Mouse (Mus musculus) adrenal gland (tissue): Measurements from ENCODE around the gene Fastk.
"Not testable (repeated sequence)": the region's sequence is repeated elsewhere in the genome, so short reads cannot be mapped to it uniquely, and the experiment has no call there.

Experiments
- intact Hi-C: fragments of 180-260 bp; cut with DNase I; formaldehyde crosslinking; loops from one replicate; pipeline ENCODE4 v1.15.1; 2025

Gene Fastk

DNA sequence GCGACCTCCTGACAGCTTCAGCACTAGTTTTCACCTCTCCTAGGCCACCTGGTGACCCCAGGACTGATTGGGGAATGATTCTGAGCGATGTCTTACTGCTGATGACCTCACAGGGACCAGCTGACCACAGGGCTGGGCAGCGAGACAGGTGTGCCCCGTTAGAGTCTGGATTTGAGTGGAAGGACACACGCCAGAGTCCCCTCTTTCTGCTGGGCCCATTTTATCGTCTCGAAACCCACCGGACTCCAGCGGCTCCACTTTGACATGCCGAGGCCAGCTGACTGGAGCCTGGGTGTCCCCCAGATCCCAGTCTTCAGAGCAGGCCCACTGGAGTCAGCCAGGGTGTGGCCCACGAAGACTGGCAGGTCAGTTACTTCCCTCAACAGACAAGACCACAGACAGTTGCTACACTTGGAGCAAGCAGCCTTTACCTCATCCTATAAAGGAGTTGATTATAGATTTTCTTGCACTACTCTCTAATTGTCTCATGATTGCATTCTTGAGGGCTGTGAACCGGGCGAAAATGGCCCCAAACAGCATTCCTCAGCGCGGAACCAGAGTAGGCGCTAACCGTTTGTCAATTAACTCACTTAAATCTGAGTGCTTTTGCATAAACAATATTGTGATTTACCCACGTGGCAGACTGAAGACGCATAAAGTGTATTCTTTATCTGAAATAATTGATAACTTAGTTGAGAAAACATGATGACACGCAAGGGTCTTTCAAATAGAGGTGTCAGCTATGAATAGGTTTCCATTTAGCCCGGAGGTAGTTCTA lies 20.9 kb downstream of the Fastk start:
- intact Hi-C loops, result no loop called here

GRCm38 (mm10) chr5:24423129-24424003 lies 21.7 kb downstream of the Fastk start, which contains the start of the genes Cdk5 and Slc4a2:
TSS of gene Cdk5 (minus strand) at chr5:24423530.
TSS of gene Slc4a2 (plus strand) at chr5:24423837.
- intact Hi-C loops, result no loop called here

GRCm38 (mm10) chr5:24420381-24420780 lies 24.7 kb downstream of the Fastk start:
- intact Hi-C loops, result no loop called here

- intact Hi-C loops, result no loop called here
Observed at GRCm38 (mm10) chr5:24417587-24417986, 27.5 kb downstream of the Fastk start.

DNA sequence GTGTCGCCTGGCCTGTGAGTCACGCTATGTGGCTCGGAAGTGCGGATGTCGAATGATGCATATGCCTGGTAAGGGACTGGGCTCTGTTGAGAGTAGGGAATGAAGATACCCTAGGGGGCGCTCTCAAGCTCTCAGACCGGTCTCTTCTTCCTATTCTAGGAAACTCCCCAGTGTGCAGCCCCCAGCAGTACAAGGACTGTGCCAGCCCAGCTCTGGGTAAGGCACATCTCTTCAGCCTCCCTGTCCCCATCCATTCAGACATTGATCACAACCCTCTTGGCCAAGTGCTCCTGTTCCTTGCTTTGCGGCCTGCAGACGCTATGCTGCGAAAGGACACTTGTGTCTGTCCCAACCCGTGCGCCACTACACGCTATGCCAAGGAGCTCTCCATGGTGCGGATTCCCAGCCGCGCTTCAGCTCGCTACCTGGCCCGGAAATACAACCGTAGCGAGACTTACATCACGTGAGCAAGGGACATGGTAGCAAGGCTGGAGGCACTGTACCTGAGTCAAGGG lies 28.8 kb downstream of the Fastk start:
- intact Hi-C loops, result no loop called here

DNA sequence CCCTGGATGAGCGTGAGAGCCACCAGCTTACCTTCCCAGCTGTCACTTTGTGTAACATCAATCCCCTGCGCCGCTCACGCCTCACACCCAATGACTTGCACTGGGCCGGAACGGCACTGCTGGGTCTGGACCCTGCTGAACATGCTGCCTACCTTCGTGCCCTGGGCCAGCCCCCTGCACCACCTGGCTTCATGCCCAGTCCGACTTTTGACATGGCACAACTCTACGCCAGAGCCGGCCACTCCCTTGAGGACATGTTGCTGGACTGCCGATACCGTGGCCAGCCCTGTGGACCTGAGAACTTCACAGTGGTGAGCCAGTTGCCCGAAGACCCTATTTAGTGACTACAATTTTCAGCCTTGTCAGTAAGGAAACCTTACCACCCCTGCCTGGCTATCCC lies 31.1 kb downstream of the Fastk start:
- intact Hi-C loops, result no loop called here

GRCm38 (mm10) chr5:24413042-24413693 lies 31.9 kb downstream of the Fastk start, which contains the start of gene Asic3:
TSS of gene Asic3 (plus strand) at chr5:24413392.
- intact Hi-C loops, result no loop called here

DNA sequence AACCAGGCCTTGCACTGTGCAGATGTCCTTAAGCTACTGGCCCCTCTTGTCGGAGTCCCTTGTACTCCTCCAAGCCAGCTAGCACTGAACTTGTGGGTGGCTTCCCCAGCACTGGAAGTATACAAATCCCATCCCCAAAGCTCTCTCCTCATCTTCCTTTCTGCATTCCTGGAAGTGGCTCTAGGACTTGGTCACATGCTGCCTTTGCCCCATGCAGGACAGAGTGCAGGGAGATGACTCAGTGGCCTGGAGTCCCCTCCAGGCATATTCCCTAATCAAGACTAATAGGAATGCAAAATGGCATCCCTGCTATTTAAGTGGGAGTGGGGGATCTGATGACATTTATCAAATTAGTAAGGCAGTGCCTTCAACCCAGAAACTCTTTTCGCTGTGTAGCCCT lies 33.0 kb downstream of the Fastk start:
- intact Hi-C loops, result no loop called here

GRCm38 (mm10) chr5:24409466-24409865 lies 35.6 kb downstream of the Fastk start:
- intact Hi-C loops, result no loop called here

- intact Hi-C loops, result no loop called here
Observed at GRCm38 (mm10) chr5:24408651-24409050, 36.4 kb downstream of the Fastk start.

- intact Hi-C loops, result no loop called here
Observed at GRCm38 (mm10) chr5:24405389-24405876, 39.7 kb downstream of the Fastk start.

GRCm38 (mm10) chr5:24404594-24405360 lies 40.3 kb downstream of the Fastk start:
- intact Hi-C loops, result no loop called here

GRCm38 (mm10) chr5:24401969-24402368 lies 43.1 kb downstream of the Fastk start:
- intact Hi-C loops, result no loop called here

GRCm38 (mm10) chr5:24400911-24401605 lies 44.0 kb downstream of the Fastk start:
- intact Hi-C loops, result no loop called here

DNA sequence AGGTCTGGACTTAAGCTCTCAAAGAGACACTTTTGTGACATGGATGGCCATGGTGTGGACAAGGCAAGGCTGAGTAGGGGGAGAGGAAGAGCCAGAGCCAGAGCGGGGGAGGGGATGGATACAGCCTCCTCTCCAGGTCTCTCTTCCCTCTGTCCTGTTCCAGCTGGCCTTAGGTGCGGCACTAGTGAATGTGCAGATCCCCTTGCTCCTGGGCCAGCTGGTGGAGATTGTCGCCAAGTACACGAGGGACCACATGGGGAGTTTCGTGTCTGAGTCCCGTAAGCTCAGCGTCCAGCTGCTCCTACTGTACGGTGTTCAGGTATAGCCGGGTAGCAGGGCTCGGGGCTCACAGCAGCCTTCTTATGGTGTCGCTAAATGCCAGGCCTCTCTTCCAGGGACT lies 44.7 kb downstream of the Fastk start:
- intact Hi-C loops, result no loop called here

DNA sequence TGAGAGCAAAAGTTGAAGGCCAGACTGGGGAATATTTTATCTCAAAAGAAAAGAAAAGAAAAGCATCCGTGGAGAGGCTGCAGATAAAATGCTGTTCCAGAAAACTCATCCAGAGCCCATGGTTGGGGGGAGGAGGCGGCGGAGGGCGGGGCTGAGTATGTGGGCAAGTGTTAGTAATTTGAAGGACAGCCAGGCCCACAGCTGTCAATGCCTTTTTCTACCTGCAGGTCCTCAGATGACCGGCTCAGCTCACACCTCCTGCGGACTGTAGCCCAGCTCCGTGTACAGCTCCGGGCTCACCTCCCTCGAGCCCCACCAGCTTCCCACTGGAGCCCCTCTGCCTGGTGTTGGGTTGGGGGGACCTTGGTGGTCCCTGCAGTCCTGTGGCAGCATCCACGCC lies 45.4 kb downstream of the Fastk start:
- intact Hi-C loops, result no loop called here

DNA sequence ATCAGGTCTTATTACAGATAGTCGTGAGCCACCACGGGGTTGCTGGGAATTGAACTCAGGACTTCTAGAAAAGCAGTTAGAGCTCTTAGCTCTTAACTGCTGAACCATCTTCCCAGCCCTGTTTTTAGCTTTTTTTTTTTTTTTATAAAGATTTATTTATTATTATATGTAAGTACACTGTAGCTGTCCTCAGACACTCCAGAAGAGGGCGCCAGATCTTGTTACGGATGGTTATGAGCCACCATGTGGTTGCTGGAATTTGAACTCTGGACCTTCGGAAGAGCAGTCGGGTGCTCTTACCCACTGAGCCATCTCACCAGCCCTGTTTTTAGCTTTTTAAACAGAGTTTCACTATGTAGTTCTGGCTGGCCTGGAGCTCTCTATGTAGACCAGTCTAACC lies 48.8 kb downstream of the Fastk start:
- intact Hi-C loops, result not testable (repeated sequence)

- intact Hi-C loops, result no loop called here
Observed at GRCm38 (mm10) chr5:24394165-24394894, 50.8 kb downstream of the Fastk start.

- intact Hi-C loops, result no loop called here
Observed at GRCm38 (mm10) chr5:24393392-24393997, 51.6 kb downstream of the Fastk start, which contains the start of gene Abcb8. TSS of gene Abcb8 (plus strand) at chr5:24393663.
